Comparison of ENCODE assay signal across 11 mouse cellular contexts in the genomic region with DNA sequence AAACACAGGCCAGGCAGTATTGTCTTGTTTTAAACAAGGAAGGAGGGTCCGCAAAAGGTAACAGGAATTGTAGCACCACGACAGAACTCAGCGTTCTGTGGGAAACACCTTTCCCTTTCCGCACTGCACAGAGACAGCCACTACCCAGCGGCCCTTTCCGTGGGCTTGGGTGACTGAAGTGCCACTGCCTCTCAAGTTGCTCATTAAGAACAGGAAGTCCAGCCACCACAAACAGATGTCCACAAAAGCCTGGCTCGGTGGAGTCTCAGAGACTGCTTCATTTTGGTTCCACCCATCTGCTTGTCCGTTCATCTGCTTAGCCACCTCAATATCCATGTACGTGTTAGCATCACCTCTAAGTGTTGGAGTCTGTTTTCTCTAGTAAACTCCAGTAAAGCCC. TPM values are rescaled to one million over a fixed set of nuclear protein-coding genes. Genes with fewer than 3 reads are reported as not detected.
A peak's percentile ranks its signal among the peaks of the same experiment; 100 is the strongest.
DNase-seq lines count a peak whose midpoint lies in the region; ATAC-seq lines count a peak whose summit lies in the region.
"Had no signal": no experiment of that assay in that cellular context is flagged by ENCODE, and none has a peak within 500 bp of the region (broad histone marks: within the 10 kb centered on the region; RNA-seq: fewer than 3 reads in every experiment).

No protein-coding gene starts in this region.

- DNase-seq in kidney, adult 9 months: peak; percentile 5
- no peak for DNase-seq in kidney, adult 11 months
- DNase-seq in natural killer cell, adult 2 months (ENCODE audit: low spot score in 2 of 2): peak; percentile 72 to 77
- no peak for DNase-seq in frontal cortex, adult 2 months (ENCODE audit: extremely low spot score in 1 of 2, low spot score in 1 of 2)
- DNase-seq in urinary bladder, postnatal 10 days (ENCODE audit: low spot score): no peak
- DNase-seq in right cerebral cortex, postnatal 10 days (ENCODE audit: low spot score in 2 of 2): no peak
- DNase-seq: thymus, adult 18-20 months had no signal

- no peak for ATAC-seq in heart, embryonic 15.5 days (replicated peaks; ENCODE audit: insufficient number of reproducible peaks, insufficient read depth, low FRiP score, low read depth)
- no peak for ATAC-seq in liver, embryonic 12.5 days

- H3K9me3 ChIP-seq in heart, embryonic 15.5 days (replicated peaks): no peaks in the 10 kb centered on the region
- H3K9me3 ChIP-seq in liver, embryonic 12.5 days (replicated peaks): no peaks in the 10 kb centered on the region
- H3K9me3 ChIP-seq: embryonic facial prominence, embryonic 15.5 days; hindbrain, embryonic 15.5 days had no signal

- H3K4me3 ChIP-seq in heart, embryonic 15.5 days: peak overlapping the region; percentile 37; the same call in 1 of the 2 replicates
- H3K4me3 ChIP-seq in liver, embryonic 12.5 days: peak overlapping the region; percentile 39; the same call in 1 of the 2 replicates
- H3K4me3 ChIP-seq: embryonic facial prominence, embryonic 15.5 days; hindbrain, embryonic 15.5 days had no signal

- H3K27ac ChIP-seq in heart, embryonic 15.5 days: no peak overlapping the region
- H3K27ac ChIP-seq in liver, embryonic 12.5 days: no peak overlapping the region
- H3K27ac ChIP-seq: embryonic facial prominence, embryonic 15.5 days; hindbrain, embryonic 15.5 days had no signal

- 64% methylated on average over 9 of the region's 9 CpGs for WGBS in heart, embryonic 15.5 days
- 19% methylated on average over 9 of the region's 9 CpGs for WGBS in liver, embryonic 12.5 days (ENCODE audit: insufficient replicate concordance)

- H3K36me3 ChIP-seq in heart, embryonic 15.5 days: no peaks in the 10 kb centered on the region
- no peaks in the 10 kb centered on the region for H3K36me3 ChIP-seq in liver, embryonic 12.5 days
- H3K36me3 ChIP-seq: embryonic facial prominence, embryonic 15.5 days; hindbrain, embryonic 15.5 days had no signal

- no peak overlapping the region for H3K9ac ChIP-seq in heart, embryonic 15.5 days
- H3K9ac ChIP-seq in liver, embryonic 12.5 days: no peak overlapping the region
- H3K9ac ChIP-seq: embryonic facial prominence, embryonic 15.5 days; hindbrain, embryonic 15.5 days had no signal

- H3K4me1 ChIP-seq in heart, embryonic 15.5 days (replicated peaks): no peaks in the 10 kb centered on the region
- peaks cover 25% of the 10 kb centered on the region for H3K4me1 ChIP-seq in liver, embryonic 12.5 days
- H3K4me1 ChIP-seq: embryonic facial prominence, embryonic 15.5 days; hindbrain, embryonic 15.5 days had no signal

- H3K4me2 ChIP-seq in heart, embryonic 15.5 days: peak overlapping the region; percentile 45
- peak overlapping the region; percentile 44 for H3K4me2 ChIP-seq in liver, embryonic 12.5 days
- H3K4me2 ChIP-seq: hindbrain, embryonic 15.5 days had no signal

- peaks cover 9% of the 10 kb centered on the region; the same call in 1 of the 2 replicates for H3K27me3 ChIP-seq in heart, embryonic 15.5 days
- peaks cover 9% of the 10 kb centered on the region; the same call in 1 of the 2 replicates for H3K27me3 ChIP-seq in liver, embryonic 12.5 days (replicated peaks)
- H3K27me3 ChIP-seq: embryonic facial prominence, embryonic 15.5 days; hindbrain, embryonic 15.5 days had no signal

RNA-seq across cellular contexts. Expression of gene Arhgap25, which starts 38.7 kb away (rescaled TPM):
- 3.5 and 4.7 TPM in 2 replicates for polyA plus RNA-seq in heart, embryonic 15.5 days (2015; fragmentation: Nextera tagmentation; extraction: Ambion mirVana)
- 5.2 and 5.4 TPM in 2 replicates for polyA plus RNA-seq in liver, embryonic 12.5 days (2016; fragmentation: Nextera tagmentation; extraction: Ambion mirVana)
- 3.4 and 3.5 TPM in 2 replicates for polyA plus RNA-seq in frontal cortex, adult 2 months (2012; rRNA removed)

Comparison
In these comparisons a context has a peak if more than half of its experiments do, and no peak if none do; other contexts are left out.
1. DNase-seq: peak in kidney, adult 9 months (single experiment) and natural killer cell, adult 2 months (2 of 2); none in kidney, adult 11 months (single experiment), frontal cortex, adult 2 months (0 of 2), urinary bladder, postnatal 10 days (single experiment) and right cerebral cortex, postnatal 10 days (0 of 2).